ENCODE assay signal across 11 mouse cellular contexts in the genomic region with DNA sequence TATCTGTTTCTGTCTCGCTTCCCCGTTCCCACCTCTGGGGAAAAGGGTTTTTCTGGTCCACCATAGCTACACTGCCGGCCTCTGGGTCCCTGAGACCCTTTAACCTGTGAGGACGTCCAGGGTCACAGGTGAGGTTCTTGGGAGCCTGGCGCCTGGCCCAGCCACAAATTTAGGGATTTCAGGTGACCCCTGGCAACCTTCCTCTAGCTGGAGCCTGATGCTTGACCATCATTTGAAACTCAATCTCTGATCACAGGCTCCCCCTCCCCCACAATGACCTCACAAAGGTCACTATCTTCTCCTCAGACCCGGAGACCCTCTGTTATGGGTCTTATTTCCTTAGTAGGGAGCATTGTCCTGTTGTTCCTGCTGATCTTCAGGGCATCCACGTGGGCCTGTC. TPM values are rescaled to one million over a fixed set of nuclear protein-coding genes. Genes with fewer than 3 reads are reported as not detected.
DNase-seq lines count a peak whose midpoint lies in the region; ATAC-seq and TF ChIP-seq lines count a peak whose summit lies in the region.
"Had no signal": no experiment of that assay in that cellular context is flagged by ENCODE, and none has a peak within 500 bp of the region (broad histone marks: within the 10 kb centered on the region; RNA-seq: fewer than 3 reads in every experiment).

No protein-coding gene starts in this region.

- WGBS in heart, embryonic 10.5 days = 76% methylated on average over 7 of the region's 7 CpGs
- WGBS in heart, adult 2 months = 68% methylated on average over 7 of the region's 7 CpGs
- WGBS in limb, embryonic 12.5 days = 69% methylated on average over 7 of the region's 7 CpGs

- no peak for TF ChIP-seq POLR2A in heart, adult 2 months (IDR thresholded peaks at IDR 0.05; ENCODE audit: insufficient read depth, low read depth, low read length)
- TF ChIP-seq POLR2A in testis, adult 2 months (IDR thresholded peaks at IDR 0.05; ENCODE audit: control insufficient read depth, low read depth, low read length) = peak; percentile 22; the same call in 1 of the 2 replicates

- no peak for TF ChIP-seq CTCF in heart, adult 2 months (IDR thresholded peaks at IDR 0.05)
- TF ChIP-seq CTCF in testis, adult 2 months (IDR thresholded peaks at IDR 0.05; ENCODE audit: control insufficient read depth, insufficient read depth, insufficient replicate concordance, low read depth, low read length) = no peak

- no peaks in the 10 kb centered on the region for H3K9me3 ChIP-seq in heart, embryonic 10.5 days
- no peaks in the 10 kb centered on the region for H3K9me3 ChIP-seq in limb, embryonic 12.5 days

- H3K27me3 ChIP-seq in heart, embryonic 10.5 days (ENCODE audit: insufficient read depth, poor library complexity, severe bottlenecking) = no peaks in the 10 kb centered on the region
- H3K27me3 ChIP-seq in heart, adult 2 months (ENCODE audit: control insufficient read depth, insufficient read depth, low read length) = no peaks in the 10 kb centered on the region
- H3K27me3 ChIP-seq in testis, adult 2 months (ENCODE audit: control insufficient read depth, insufficient read depth, low read length) = peaks cover 7% of the 10 kb centered on the region; the same call in 1 of the 2 replicates
- H3K27me3 ChIP-seq in limb, embryonic 12.5 days = no peaks in the 10 kb centered on the region

- ATAC-seq in limb, embryonic 12.5 days (ENCODE audit: insufficient number of reproducible peaks, insufficient read depth, low FRiP score, low TSS enrichment, low read depth) = no peak

- DNase-seq in heart, embryonic 10.5 days (ENCODE audit: low spot score) = no peak
- no peak for DNase-seq in heart, adult 2 months
- DNase-seq in testis, postnatal 10 days (ENCODE audit: low spot score) = no peak
- DNase-seq in embryo, embryonic 10.5 days (ENCODE audit: low spot score) = no peak
- no peak for DNase-seq in gastrocnemius, adult 18-20 months (ENCODE audit: low spot score)
- no peak for DNase-seq in thymus, postnatal 36 days
- DNase-seq: embryo, embryonic 11 days had no signal

- no peak overlapping the region for H3K27ac ChIP-seq in heart, embryonic 10.5 days
- H3K27ac ChIP-seq in heart, adult 2 months = no peak overlapping the region; the same call in 1 of the 2 replicates
- peak overlapping the region; percentile 66 for H3K27ac ChIP-seq in testis, adult 2 months (ENCODE audit: control insufficient read depth, insufficient read depth, low read depth, low read length)
- H3K27ac ChIP-seq in limb, embryonic 12.5 days = peak overlapping the region; percentile 41; the same call in 1 of the 2 replicates

- peaks cover 59% of the 10 kb centered on the region for H3K4me1 ChIP-seq in heart, embryonic 10.5 days
- H3K4me1 ChIP-seq in heart, adult 2 months (ENCODE audit: control insufficient read depth, insufficient read depth, low read length) = no peaks in the 10 kb centered on the region
- peaks cover 13% of the 10 kb centered on the region for H3K4me1 ChIP-seq in testis, adult 2 months (ENCODE audit: control insufficient read depth, insufficient read depth, low read length)
- H3K4me1 ChIP-seq in limb, embryonic 12.5 days (replicated peaks) = peaks cover 59% of the 10 kb centered on the region

- TF ChIP-seq EP300 in heart, adult 2 months (IDR thresholded peaks at IDR 0.05; ENCODE audit: insufficient read depth, low read depth, low read length) = no peak

- peaks cover 40% of the 10 kb centered on the region for H3K36me3 ChIP-seq in heart, embryonic 10.5 days
- peaks cover 6% of the 10 kb centered on the region; the same call in 1 of the 2 replicates for H3K36me3 ChIP-seq in heart, adult 2 months (ENCODE audit: control insufficient read depth, insufficient read depth, low read length)
- H3K36me3 ChIP-seq in testis, adult 2 months (ENCODE audit: control insufficient read depth, insufficient read depth, low read length) = no peaks in the 10 kb centered on the region
- H3K36me3 ChIP-seq in limb, embryonic 12.5 days = peaks cover 51% of the 10 kb centered on the region

- H3K4me2 ChIP-seq in limb, embryonic 12.5 days = peak overlapping the region; percentile 91

- H3K9ac ChIP-seq in heart, adult 2 months (ENCODE audit: low read depth, low read length) = no peak overlapping the region
- peak overlapping the region; percentile 91; the same call in 1 of the 2 replicates for H3K9ac ChIP-seq in limb, embryonic 12.5 days (replicated peaks)

- H3K79me2 ChIP-seq in heart, adult 2 months (replicated peaks; ENCODE audit: control insufficient read depth, insufficient read depth, low read length) = no peaks in the 10 kb centered on the region

- intact Hi-C loops in heart, adult 2 months (cut with DNase I) = loop anchor here (5.0 kb wide), 1 partner anchor 453 kb away; no protein-coding TSS in a partner anchor

- H3K4me3 ChIP-seq in heart, embryonic 10.5 days = peak overlapping the region; percentile 87
- no peak overlapping the region for H3K4me3 ChIP-seq in heart, adult 2 months
- H3K4me3 ChIP-seq in testis, adult 2 months (ENCODE audit: control insufficient read depth, low read depth, low read length) = peak overlapping the region; percentile 92
- peak overlapping the region; percentile 80 for H3K4me3 ChIP-seq in limb, embryonic 12.5 days (replicated peaks)

RNA-seq across cellular contexts. Expression of gene Spaca6, which starts 3.8 kb away (rescaled TPM):
- 30.7 and 32.3 TPM in 2 replicates for polyA plus RNA-seq in heart, embryonic 10.5 days (2016; fragmentation: Nextera tagmentation; extraction: Ambion mirVana)
- total RNA-seq in heart, adult 2 months (2021) = 10 to 100 TPM in 1 of 2 experiments, 1 to 10 TPM in 1; 9.2 to 15.3 TPM
- 17.8 and 19.3 TPM in 2 replicates for polyA plus RNA-seq in heart, adult 2 months (2012; rRNA removed)
- polyA plus RNA-seq in testis, adult 2 months (2012; rRNA removed) = 148 and 156 TPM in 2 replicates
- polyA plus RNA-seq in limb, embryonic 12.5 days (2016; fragmentation: Nextera tagmentation; extraction: Ambion mirVana) = 62.7 and 62.8 TPM in 2 replicates
- 1 to 10 TPM; 4.8 to 6.0 TPM for total RNA-seq in gastrocnemius, adult 18-20 months (2021)

RNA-seq across cellular contexts. Expression of gene Has1, which starts 24.3 kb away (rescaled TPM):
- polyA plus RNA-seq in heart, embryonic 10.5 days (2016; fragmentation: Nextera tagmentation; extraction: Ambion mirVana) = 0.68 and 1.1 TPM in 2 replicates
- under 1 TPM; 0.18 to 0.25 TPM for total RNA-seq in heart, adult 2 months (2021)
- 0.64 and 0.80 TPM in 2 replicates for polyA plus RNA-seq in heart, adult 2 months (2012; rRNA removed)
- polyA plus RNA-seq in testis, adult 2 months (2012; rRNA removed) = not detected in 2 replicates
- 1.5 and 1.8 TPM in 2 replicates for polyA plus RNA-seq in limb, embryonic 12.5 days (2016; fragmentation: Nextera tagmentation; extraction: Ambion mirVana)
- total RNA-seq in gastrocnemius, adult 18-20 months (2021) = under 1 TPM; 0.09 to 0.52 TPM

RNA-seq across cellular contexts. Expression of gene Fpr1, which starts 53.0 kb away (rescaled TPM):
- 0.10 TPM in 1 of 2 replicates, not detected in the other for polyA plus RNA-seq in heart, embryonic 10.5 days (2016; fragmentation: Nextera tagmentation; extraction: Ambion mirVana)
- total RNA-seq in heart, adult 2 months (2021) = not detected
- 0.53 and 0.66 TPM in 2 replicates for polyA plus RNA-seq in heart, adult 2 months (2012; rRNA removed)
- not detected in 2 replicates for polyA plus RNA-seq in testis, adult 2 months (2012; rRNA removed)
- polyA plus RNA-seq in limb, embryonic 12.5 days (2016; fragmentation: Nextera tagmentation; extraction: Ambion mirVana) = not detected in 2 replicates
- total RNA-seq in gastrocnemius, adult 18-20 months (2021) = not detected
- total RNA-seq: layer of hippocampus, postnatal 25 days had no signal
- polyA plus RNA-seq: C2C12 had no signal

RNA-seq across cellular contexts. Expression of gene Fpr2, which starts 56.9 kb away (rescaled TPM):
- not detected in 2 replicates for polyA plus RNA-seq in heart, embryonic 10.5 days (2016; fragmentation: Nextera tagmentation; extraction: Ambion mirVana)
- under 1 TPM in 1 of 2 experiments, not detected in 1; 0.39 TPM for total RNA-seq in heart, adult 2 months (2021)
- 0.29 and 0.49 TPM in 2 replicates for polyA plus RNA-seq in heart, adult 2 months (2012; rRNA removed)
- polyA plus RNA-seq in testis, adult 2 months (2012; rRNA removed) = not detected in 2 replicates
- polyA plus RNA-seq in limb, embryonic 12.5 days (2016; fragmentation: Nextera tagmentation; extraction: Ambion mirVana) = not detected in 2 replicates
- total RNA-seq in gastrocnemius, adult 18-20 months (2021) = not detected
- total RNA-seq: layer of hippocampus, postnatal 25 days had no signal
- polyA plus RNA-seq: C2C12 had no signal

RNA-seq across cellular contexts. Expression of gene Fpr3, which starts 56.9 kb away (rescaled TPM):
- polyA plus RNA-seq in heart, embryonic 10.5 days (2016; fragmentation: Nextera tagmentation; extraction: Ambion mirVana) = not detected in 2 replicates
- total RNA-seq in heart, adult 2 months (2021) = not detected
- not detected in 2 replicates for polyA plus RNA-seq in heart, adult 2 months (2012; rRNA removed)
- polyA plus RNA-seq in testis, adult 2 months (2012; rRNA removed) = not detected in 2 replicates
- polyA plus RNA-seq in limb, embryonic 12.5 days (2016; fragmentation: Nextera tagmentation; extraction: Ambion mirVana) = not detected in 2 replicates
- total RNA-seq in gastrocnemius, adult 18-20 months (2021) = not detected
- total RNA-seq: layer of hippocampus, postnatal 25 days had no signal
- polyA plus RNA-seq: C2C12 had no signal

Comparison
In these comparisons a context has a peak if more than half of its experiments do, and no peak if none do; other contexts are left out.
1. H3K27ac ChIP-seq: peak in testis, adult 2 months (single experiment) and limb, embryonic 12.5 days (single experiment); none in heart, embryonic 10.5 days (single experiment) and heart, adult 2 months (single experiment).